Mouse (Mus musculus) heart, adult 8-10 months (tissue): ENCODE data around the gene Mtfmt. TPM values are rescaled to one million over a fixed set of nuclear protein-coding genes. Genes with fewer than 3 reads are reported as not detected.

Source experiments
- DNase-seq: peaks from one replicate; pipeline ENCODE4 v3.0.0; 2022; ENCODE audit warnings: low spot score
- total RNA-seq, 4 experiments: library from RNA; stranded (reverse); gene quantifications; 2 replicates each; pipeline ENCODE4 v1.2.4; 2022

Gene Mtfmt
- 1 to 10 TPM; 5.4 to 7.9 (median 6.9) TPM for total RNA-seq

DNA sequence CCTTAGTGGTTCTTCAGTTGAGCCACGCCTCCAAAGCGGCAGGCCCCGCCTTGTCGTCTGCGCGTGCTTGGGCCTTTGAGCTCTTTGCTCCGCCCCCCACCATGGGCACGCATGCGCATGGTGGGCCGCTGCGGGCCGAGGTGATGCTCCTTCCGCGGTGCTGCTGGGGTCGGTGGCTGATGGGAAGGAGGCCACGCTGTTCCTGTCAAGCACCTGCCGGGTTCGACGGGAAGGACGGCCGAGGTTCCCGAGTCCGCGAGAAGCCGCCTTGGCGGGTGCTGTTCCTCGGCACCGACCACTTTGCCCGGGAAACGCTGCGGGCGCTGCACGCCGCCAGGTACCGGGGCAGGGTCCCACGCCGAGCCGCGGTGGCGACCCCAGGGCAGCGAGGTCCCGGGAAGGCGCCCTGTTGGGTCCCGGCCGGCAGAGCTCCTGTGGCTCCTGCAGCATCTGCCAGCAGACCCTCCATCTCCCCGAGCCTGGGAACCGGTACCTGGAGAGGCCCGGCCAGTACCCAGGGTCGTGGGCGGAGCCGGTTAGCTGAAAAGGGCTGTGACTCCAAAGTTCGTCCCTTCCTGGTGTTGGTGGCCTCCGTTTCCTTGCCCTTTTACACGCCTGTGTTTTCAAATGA lies at the start of gene Mtfmt:
Gene Mtfmt, plus strand, starts transcription at position 112 of the 631 bp plus-strand sequence.
- peak; percentile 91 for DNase-seq

DNA sequence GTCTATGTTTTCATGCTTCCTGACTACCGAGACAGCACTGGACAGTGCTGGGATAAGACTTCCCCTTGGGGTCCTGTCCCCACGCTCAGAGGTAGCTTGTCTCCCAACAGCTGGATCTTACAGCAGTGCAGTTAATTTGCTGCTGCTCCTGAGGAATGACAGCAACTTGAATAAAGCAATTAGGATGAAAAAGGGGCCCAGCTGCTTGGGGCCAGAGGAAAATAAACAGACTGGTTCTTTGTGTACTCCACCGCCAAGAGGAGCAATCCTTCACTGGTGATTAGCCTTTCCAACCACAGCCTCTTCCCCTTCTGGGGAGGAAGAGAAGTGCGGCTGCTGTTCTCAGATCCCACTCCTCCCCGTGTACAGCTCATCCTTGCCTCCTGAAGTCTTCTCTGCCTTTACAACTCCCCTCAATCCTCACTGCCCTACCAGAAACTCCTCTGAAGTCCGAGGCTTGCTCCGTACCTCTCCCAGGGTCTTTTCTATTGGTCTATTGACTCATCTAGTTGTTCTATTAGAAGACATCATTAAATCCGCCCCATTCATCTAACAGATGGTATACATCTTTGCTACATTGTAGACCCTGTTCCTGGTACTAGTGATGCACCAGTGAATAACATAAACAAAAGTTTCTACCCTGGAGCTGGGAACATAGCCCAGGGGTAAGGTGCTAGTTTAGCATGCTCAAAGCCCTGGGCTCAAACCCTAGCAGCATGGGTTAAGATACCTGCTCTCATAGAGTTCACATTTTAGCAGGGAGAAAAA lies 49.0 kb upstream of the Mtfmt start:
- DNase-seq: no peak

DNA sequence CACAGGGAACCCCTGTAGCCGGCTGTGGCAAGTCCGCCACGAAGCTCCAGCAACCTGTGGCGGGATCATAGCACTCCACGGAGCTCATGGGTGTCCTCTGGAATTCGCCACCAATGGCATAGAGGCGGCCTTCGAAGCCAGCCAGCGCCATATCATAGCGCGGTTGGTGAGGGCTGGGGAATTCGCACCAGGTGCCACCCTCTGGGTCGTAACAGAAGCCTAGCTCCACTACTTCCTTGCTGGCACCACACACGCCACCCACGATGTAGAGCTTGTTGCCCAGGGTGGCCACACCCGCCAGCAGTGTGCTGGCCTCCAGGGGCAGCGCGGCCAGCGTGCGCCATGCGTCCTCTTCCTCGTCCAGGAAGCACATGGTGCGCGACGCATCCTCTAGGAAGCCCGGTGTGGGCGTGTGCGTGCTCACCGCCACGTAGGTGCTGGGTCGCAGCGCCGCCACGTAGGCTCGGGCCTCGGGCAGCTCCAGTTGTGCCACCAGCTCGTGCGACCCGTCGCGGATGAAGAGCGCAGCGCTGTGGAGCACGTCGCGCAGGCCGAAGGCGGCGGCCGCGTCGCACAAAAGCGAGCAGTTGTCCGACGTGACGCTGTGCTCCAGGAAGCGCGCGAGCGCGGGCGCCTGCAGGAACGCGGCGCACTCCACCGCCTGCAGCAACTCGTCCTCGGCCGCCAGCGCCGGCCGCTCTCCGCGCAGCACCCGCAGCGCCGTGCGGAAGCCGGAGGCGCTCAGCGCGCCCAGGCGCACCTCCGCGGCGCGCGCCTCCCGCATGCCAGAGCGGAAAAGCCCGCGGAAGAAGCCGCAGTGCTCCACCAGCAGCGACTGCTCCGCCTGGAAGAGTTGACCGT lies 44.6 kb upstream of the Mtfmt start:
- DNase-seq: no peak

DNA sequence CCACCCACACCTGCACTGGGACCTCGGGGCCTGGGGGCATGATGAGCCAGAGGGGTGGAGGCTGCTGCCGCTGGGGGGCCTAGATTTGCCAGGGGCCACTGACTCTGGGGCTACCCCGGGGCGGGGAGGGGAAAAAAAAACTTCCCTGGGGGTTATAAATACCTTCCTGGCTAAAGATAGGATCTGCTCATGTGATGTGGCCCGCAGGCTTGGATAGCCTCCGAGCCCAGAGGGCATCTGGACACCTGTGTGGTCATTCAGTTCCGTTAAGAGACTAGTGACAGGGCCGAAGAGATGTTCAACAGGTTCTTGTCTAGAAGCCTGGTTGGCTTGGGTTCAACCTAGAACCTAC lies 44.0 kb upstream of the Mtfmt start, which contains the start of gene Kbtbd13:
Gene Kbtbd13, minus strand, starts transcription at position 40 of the 352 bp plus-strand sequence.
- DNase-seq: peak; percentile 48

DNA sequence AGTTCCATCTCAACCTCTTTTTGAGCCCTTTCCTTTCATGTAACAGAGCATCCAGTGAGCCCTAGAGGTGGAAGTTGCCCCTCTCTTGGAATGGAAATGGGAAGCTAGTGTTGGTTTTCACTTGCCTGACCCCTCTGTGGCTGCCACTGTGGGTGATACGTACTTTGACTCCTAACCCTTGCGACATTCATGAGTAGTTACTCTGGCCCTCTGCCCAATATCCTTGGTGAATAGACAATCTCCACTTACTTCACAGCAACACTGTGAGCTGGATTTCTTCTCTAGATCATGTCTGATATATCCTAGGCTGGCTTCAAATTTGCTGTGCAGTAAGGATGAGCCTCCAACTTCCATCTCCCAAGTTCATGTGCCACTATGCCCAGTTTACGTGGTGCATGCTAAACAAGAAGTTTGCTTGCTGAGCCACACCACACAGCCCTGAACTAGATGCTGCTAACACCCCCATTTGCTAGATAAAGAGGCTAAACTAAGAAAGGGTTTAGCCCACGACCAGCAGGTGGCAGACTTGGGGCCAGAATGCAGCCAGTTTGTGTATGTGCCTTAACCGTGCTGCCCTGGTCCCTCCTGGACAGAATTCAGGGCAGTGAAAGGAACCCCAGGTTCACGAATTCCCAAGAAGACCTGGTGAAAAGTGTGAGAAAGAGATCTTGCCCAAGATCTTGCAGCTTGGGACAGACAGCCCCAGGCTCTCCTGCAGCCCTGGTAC lies 42.8 kb upstream of the Mtfmt start:
- peak; percentile 63 for DNase-seq

DNA sequence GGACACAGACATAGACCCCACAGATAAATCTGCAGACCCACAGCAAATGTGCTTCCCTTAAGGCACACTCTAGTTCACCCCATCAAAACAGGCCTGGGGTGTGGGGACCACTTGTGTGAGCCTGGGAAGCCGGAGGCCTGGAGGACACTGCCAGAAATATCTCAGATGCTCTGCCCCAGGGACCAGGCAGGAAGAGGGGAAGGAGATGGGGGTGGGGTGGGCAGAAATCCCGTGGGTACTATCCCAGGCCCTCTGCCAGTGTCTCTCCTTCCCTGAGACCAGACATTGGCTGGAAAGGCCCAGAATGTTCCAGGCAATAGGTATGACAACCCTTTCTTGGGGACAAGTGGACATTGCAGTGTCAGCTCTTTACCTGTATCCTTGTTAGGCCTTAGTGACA lies 42.0 kb upstream of the Mtfmt start:
- DNase-seq: peak; percentile 27

DNA sequence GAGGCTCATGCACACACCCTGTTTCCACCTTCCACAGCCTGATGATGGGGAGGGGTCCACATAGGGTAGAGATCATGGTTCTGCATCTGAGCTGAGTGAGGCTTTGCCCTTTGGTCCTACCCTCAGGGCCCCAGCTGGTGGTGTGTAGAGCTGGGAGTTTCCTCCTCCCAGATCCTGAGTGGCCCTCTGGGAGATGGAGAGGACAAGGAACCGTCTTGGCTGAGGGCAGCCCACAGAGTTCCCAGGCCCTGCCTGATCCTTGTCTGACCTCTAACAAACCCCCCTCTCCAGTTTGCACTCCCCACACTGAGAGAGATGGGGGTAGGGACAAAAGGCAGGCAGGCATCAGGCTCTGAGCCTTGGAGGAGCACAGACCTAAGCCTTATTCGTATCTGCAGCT lies 41.2 kb upstream of the Mtfmt start:
- no peak for DNase-seq

DNA sequence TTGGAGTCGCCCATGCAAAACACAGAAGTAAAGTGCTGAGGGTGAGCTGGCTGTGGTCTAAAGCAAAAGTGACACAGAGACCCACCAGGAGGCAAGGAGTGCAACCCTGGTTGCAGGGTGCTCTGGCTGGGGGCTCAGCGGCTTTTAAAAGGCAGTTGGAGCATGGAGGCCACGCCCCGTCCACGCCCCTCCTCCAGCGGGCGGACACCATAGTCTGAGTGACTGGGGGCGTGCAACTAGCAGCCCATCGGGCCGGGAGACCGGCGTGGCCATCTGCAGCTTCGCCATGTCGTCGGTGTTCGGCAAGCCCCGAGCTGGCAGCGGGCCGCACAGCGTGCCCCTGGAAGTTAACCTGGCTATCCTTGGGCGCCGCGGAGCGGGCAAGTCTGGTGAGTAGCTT lies 37.3 kb upstream of the Mtfmt start, which contains the start of gene Rasl12:
Gene Rasl12, plus strand, starts transcription at position 228 of the 400 bp plus-strand sequence.
- DNase-seq: peak; percentile 74

DNA sequence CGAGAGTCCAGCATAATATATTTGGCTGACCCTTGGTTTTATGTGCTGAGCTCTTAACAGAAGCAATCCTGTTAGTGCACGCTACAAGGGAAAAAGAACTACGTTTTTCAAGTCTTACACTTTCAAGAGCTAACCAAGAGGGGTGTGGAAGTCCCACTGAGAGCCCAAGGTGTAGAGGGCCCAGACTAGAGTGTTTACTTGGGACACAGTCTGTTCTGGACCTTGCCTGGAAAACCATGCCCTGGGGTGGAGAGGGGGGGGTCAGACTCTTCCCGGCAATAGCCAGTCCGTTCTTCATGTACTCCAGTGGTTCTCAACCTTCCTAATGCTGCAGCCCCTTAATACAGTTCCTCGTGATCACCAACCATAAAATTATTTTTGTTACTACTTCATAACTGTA lies 35.6 kb upstream of the Mtfmt start:
- DNase-seq: no peak

DNA sequence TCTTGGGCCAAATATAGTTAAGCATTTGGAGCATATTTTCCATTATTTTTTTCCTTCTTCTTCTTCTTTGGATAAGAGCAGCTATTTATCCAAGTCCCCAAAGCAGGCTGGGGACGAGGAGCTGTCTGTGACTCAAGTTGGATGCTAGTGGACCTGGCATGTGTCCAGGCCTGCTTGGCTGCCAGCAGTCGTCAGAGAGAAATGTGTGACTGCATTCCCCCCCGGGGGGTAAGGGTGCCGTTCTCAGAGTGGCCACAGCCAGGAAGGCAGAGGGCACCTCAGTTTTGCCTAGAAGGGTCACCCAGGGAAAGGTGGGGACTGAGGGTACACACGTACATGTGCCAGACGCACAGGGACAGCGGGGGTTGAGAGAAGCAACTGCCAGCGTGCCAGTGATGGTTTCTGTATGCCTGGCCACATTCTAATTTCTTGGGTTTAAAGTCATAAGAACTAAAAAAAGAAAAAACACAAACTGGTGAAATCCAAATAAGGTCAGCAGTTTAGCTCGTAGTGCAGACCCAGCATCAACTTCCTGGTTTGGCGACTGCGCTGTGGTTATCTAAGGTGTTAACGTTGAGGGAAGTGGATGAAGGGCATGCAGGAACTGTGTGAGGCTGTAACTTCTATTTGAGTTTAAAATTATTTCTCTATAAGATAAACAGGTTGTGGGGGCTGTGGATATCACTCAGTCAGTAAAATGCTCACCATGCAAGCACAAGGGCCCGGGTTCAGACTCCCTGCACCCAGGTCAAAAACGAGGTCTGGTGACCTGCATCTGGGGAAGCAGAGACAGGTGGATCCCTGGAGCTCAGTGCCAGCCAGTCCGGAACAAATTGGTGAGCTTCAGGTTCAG lies 31.0 kb upstream of the Mtfmt start:
- peak; percentile 79 for DNase-seq

DNA sequence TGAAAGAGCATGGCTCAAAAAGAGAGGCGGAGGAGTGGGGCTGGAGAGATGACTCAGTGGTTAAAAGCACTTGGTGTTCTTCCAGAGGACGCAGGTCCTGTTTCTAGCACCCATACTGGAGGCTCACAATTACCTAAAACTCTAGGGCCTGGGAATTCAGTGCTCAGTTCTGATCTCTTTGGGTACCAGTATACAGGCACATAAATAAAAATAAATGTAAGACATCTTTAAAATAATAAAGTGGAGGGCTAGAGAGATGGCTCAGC lies 30.5 kb upstream of the Mtfmt start:
- DNase-seq: no peak

DNA sequence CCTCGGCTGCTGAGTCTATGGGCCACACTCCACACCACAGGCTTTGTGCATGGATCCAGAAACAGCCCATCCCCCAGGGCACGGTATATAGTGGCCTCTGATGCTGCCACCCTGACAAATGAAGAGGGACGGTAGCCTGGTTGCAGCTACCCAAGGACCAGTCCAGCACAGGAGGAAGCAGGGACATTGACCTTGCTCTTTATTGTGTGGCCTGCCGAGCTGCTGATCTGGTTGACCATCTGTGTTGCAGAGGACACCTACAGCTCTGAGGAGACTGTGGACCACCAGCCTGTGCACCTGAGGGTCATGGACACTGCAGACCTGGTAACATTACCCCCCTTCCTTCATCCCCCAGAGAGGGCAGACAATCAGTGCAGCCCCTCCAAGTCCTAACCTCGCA lies 28.3 kb upstream of the Mtfmt start:
- no peak for DNase-seq

DNA sequence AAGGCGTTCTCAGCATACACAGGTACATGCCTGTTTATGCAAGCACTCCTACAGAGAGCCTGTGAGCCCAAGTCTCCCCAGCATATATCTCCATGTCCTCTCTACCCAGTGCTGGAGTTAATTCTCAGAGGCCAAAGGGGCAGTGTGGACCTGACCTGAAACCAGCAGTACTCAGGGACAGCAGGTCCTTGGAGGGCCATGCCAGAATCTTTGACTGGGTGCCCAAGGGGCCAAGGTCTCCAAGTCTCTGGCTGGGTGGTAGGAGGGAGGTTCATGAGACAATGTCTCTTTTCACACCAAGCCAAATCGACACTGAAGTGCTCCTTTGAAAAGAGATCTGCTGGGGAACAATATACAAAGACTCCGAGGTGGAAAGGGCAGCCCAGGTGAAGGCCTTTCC lies 27.7 kb upstream of the Mtfmt start:
- DNase-seq: no peak

DNA sequence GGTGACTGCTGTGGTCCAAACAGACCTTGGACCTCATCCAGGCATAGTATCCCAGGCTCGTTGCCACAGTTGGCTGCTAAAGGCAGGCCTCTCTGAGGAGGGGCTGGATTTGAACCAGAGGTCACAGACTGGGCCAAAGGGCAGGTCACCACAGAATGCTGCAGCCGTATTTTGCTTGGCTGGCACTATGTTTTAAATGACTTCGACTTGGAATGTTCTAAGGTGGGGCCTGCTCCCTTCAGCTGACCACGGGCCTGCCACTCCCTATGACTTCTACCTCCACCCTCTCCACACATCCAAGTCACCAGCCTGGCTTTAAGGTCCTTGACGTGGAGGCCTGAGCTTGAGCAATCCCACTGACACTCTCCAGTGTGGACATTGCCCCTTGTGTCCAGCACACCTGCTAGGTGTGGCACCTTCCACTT lies 26.7 kb upstream of the Mtfmt start:
- no peak for DNase-seq

DNA sequence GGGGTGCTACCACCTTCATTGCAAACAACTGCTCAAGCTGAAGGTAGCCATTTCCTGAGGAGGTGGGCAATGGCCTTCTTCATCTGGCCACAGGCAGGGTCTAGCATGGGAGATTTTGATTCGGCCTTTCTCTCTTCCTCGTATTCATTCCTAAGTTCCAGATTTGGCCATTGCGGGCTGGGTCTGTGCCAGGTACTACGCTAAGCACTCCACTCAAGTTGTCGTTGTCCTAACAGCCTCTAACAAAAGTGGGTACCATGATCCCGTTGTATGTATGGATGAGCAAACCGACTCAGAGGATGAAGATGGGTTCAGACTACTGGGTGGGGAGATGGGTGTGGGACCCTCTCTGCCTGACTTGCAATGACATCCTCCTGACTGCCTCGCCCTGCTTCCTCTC lies 25.2 kb upstream of the Mtfmt start:
- no peak for DNase-seq

DNA sequence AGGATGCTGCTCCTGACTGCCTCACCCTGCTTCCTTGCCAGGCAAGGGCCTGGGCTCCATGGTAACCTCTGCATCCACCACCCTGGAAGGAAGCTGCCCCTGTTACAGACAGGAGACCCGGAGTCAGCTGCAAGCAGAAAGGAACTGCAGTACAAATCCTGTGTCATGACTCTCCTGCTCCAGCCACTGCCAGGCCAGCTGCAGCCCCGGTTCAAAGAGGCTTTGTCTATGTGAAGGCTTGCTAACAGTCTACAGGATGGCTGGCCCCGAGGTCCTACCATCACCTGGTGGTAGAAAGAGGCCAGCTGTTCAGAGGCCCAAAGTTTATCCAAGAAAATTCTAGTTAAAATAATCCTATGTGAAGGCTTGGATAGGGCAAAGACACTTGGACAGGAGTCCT lies 24.3 kb upstream of the Mtfmt start:
- DNase-seq: no peak

DNA sequence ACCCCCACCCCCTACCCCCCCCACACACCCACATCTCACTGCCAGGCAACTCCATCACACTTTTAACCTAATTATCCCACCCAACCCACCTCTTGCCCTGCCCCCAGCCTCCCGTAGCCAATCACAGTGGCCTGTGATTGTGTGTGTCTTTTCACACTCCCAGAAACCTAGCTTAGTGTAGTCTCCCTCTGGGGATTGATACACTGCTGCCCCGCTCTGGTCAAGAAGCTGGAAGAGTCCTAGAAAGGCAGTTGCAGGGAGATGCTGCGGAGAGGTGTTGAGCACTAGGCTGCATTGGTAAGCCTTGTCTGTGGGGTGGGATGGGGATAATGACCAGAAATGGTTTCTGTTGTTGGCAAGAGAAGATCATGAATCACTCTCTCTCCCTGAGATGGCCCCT lies 17.8 kb upstream of the Mtfmt start:
- no peak for DNase-seq

DNA sequence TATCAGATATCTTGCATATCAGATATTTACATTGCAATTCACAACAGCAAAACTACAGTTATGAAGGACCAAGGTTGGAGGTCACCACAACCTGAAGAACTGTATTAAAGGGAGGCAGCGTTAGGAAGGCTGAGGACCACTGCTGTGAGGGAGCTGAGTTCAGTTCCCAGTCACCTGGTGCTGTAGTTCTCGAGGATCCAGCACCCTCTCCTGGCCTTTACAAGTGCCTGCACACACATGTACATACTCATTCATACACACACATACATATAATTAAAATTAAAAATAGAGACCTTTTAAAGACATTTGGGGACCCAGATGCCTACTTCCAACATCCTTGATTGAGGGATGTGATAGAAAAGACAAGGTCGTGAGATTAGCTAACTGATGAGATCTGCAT lies 15.9 kb upstream of the Mtfmt start:
- DNase-seq: no peak

DNA sequence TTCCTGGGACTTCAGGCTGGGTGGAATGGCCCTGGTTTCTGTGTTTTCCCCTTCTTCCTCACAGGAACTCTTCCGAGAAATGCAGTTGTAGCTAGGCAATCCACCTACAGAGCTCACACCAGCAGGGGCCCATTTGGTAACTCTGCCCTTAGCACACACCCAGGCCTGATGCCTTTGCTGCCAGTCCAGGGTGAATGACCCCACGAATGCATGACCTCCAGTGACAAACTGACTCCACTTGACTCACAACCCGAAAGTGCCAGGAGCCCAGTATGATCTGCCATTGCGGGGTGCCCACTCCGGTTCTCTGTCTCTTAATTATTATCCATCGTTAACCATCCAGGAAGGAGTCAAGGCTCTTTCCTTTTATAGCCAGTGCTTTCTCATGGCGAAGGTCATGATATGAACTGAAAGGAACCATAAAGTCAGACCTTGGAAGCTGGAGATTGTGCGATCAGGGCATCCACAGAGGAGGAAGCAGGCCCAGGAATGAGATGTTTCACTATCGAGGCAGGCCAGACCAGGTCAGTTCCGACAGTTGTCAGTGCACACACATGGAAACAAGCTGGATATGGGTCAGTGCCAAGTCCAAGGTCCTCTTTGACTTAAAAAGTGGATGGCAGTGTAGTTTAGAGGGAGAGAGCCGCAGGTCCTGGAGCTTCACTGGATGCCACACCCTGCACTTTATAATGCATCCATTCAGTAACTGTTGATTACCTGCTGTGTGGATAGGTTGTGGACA lies 12.7 kb upstream of the Mtfmt start, which contains the start of gene Slc51b:
Gene Slc51b, minus strand, starts transcription at position 196 of the 742 bp plus-strand sequence.
- DNase-seq: no peak

DNA sequence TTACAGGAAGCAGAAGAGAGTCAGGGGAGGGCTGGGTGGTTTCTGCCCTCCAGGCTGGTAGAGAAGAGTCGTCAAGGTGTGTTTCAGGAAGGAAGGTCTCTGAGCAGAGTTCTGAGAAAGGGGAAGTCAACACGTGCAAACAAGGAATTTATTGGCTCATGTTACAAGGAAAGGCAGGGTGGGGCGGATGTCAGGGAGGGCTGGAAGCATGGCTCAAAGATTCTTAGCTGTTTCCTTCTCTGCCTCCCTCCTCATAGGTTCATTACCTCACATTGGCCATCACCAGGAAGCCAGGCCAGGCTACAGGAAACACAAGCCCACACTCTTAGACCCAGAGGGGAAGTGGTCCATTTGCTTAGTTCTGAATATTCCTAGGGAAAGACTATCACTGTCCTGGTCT lies 11.2 kb upstream of the Mtfmt start:
- DNase-seq: no peak
